Mouse (Mus musculus): Measurements from ENCODE around the gene Pla2g4b.

The Pla2g4b gene

GRCm38 (mm10) chr2:120032726-120033467 is at the start of gene Pla2g4b:
Pla2g4b (plus strand) TSS chr2:120033417.
- in situ Hi-C loops (cut with MboI; ENCODE audit: low sequenced_read_pairs) = no loop called here

GRCm38 (mm10) chr2:119985871-119986270 is 47.3 kb upstream of the Pla2g4b start:
- in situ Hi-C loops (cut with MboI; ENCODE audit: low sequenced_read_pairs) = no loop called here

DNA sequence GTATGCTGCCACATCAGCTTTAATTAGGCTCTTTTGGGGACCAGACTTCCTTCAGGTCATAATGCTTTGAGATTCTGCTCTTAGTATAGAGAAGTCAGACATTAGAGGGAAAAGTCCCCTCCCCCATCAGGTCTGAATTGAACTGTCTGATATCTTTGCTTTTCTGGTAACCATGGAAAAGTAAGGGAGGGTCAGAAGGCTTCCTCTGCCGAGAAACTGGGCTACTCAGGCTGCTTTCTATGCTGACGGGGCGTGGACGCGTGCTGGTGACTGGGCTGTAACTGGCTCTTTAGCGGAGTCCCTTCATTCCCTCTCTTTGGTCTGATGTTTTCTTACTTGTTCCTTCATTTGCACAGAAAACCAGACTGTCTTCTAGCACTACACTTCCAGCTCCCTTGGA is 46.8 kb upstream of the Pla2g4b start:
- in situ Hi-C loops (cut with MboI; ENCODE audit: low sequenced_read_pairs) = no loop called here

DNA sequence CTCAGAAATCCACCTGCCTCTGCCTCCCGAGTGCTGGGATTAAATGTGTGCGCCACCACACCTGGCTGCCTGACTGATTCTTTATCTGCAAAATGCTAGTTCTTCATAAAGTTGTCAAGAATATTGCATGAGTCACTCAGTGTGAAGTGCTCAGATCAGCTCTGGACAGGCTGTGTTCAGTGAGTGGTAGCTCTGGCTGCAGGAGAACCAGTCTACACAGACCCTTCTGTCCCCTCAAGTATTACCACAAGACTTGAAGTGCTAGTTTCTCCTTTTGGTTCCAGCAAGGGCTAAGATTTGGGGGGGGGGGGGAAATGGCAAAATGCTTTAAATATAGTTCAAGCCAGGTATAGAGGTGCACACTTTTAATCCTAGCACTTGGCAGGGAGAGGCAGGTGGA is 45.8 kb upstream of the Pla2g4b start:
- in situ Hi-C loops (cut with MboI; ENCODE audit: low sequenced_read_pairs) = no loop called here

GRCm38 (mm10) chr2:119988952-119989351 is 44.3 kb upstream of the Pla2g4b start:
- in situ Hi-C loops (cut with MboI; ENCODE audit: low sequenced_read_pairs) = no loop called here

GRCm38 (mm10) chr2:119990881-119991280 is 42.3 kb upstream of the Pla2g4b start:
- in situ Hi-C loops (cut with MboI; ENCODE audit: low sequenced_read_pairs) = no loop called here

- in situ Hi-C loops (cut with MboI; ENCODE audit: low sequenced_read_pairs) = no loop called here
Measured at GRCm38 (mm10) chr2:119992349-119992748, 40.9 kb upstream of the Pla2g4b start.

GRCm38 (mm10) chr2:119993515-119993914 is 39.7 kb upstream of the Pla2g4b start:
- in situ Hi-C loops (cut with MboI; ENCODE audit: low sequenced_read_pairs) = no loop called here

DNA sequence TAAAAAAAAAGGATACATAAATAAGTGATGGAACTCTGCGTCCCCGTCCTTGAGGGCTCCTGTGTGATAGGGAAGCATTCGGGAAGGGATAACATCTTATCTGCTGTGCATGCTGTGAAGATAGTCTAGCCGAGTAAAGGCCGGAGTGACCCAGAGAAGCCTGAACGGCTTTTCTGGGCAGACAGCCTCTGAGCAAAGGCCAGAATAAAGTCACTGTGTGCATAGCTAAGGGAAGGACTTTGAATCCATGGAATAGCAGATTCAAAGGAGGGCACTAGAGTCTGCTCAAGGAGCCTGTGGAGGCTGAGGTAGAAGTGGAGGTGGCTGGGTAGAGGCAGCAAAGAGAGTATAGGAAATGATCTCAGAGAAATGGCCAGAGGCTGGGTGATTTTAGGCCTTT is 38.4 kb upstream of the Pla2g4b start:
- in situ Hi-C loops (cut with MboI; ENCODE audit: low sequenced_read_pairs) = no loop called here

GRCm38 (mm10) chr2:119995391-119996281 is 37.6 kb upstream of the Pla2g4b start:
- in situ Hi-C loops (cut with MboI; ENCODE audit: low sequenced_read_pairs) = no loop called here

GRCm38 (mm10) chr2:119997354-119997753 is 35.9 kb upstream of the Pla2g4b start:
- in situ Hi-C loops (cut with MboI; ENCODE audit: low sequenced_read_pairs) = no loop called here

DNA sequence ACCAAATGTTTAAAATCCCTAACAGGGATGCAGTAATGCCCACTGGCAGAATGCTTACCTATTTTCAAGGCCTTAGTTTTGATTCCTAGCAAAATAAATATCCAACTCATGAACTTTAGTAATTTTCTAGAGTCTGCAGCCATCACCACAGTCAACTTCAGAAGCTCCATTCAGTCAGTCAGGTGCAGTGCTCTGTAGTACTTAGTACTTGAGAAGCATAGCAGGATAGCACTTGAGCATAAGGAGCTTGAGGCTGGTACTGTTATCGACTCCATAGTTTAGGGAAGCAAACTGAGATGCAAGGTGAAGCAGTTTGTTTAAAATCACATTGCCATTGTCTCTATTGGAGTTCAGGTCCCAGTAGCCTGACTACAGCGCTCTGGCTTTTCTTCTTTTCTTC is 33.5 kb upstream of the Pla2g4b start:
- in situ Hi-C loops (cut with MboI; ENCODE audit: low sequenced_read_pairs) = no loop called here

DNA sequence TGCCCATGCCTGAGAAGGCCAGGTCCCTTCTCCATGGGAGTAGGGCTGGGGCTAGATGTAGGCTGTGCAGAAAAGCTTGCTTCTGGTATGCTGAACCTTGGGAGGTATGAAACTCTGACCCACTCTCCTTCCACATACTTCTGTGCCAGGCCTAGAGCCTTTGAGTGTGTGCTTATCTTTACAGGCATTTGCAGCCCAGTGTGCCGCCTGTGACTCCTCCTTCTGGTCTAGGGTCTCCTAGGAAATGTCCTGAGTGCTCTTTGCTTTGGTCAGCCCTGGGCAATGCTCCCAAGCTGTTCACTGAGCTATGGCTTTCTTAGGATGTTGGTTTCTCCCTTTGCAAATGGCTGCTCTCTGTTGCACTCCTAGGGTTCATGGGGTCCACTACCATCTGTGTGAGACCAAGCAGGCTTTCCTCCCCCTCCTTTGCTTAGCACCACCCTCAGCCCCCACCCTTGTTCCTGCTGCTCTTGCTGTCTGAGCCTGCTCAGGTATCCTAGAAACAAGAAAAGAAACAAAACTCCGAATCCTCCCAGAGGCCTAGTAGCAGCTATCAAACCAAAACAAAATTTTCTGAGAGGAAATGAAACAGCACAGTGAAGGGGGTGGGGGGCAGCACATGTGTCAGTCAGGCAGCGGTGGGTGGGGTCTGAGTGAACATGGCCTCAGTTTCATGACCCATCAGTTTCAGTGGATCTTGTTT is 32.2 kb upstream of the Pla2g4b start:
- in situ Hi-C loops (cut with MboI; ENCODE audit: low sequenced_read_pairs) = no loop called here

DNA sequence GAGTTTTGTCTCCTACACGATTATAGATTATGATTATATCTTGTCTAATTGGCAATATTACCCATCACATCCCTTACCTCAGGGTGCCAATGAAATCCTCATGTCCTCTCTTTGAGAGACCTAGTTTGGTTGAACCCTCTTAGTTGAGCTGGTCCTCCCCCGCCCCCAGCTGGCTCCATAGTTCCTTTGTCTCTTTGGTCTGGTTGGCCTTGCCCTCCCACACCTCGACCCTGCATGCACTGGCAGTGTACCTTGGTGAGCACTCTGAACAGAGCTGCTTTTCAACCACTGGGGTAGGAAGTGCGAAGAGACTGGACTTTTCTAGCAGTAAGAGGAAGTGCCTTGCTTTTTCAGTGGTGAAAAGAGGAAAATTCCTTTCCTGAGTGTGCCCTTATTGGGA is 31.3 kb upstream of the Pla2g4b start:
- in situ Hi-C loops (cut with MboI; ENCODE audit: low sequenced_read_pairs) = no loop called here

DNA sequence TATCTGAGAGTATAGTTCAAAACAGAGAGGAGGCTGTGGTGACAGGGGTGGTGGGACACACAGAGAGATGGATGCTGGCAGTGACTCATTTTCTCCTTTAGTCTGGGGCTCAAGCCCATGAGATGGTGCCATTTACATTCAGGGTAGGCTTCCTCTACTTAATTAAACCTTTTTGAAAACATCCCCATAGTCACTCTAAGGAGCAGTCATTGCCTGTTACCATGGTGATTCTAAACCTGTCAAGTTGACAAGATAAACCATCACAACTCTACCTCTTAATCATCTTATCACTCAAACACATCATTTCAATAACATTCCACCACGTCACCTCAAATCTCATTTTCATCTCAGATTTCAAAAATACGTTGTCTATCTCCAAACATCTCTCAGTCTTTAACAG is 29.2 kb upstream of the Pla2g4b start:
- in situ Hi-C loops (cut with MboI; ENCODE audit: low sequenced_read_pairs) = no loop called here

DNA sequence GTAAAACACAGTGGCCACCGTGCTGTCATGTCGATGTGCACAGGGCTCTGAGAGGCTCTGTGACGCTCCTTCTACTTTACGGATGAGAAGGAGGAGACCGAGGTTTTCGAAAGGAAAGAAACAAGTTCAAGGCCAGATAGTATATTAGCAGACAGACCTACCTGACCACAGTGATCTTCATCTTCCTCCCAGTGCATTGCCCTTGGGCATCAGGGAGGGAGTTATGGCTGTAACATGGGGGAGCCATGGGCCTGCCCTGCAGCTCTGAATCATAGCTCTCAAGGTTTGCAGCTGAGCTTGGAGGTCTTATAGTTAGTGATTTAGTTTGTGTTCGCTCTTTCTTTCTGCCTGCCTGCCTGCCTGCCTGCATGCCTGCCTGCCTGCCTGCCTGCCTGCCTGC is 26.5 kb upstream of the Pla2g4b start:
- in situ Hi-C loops (cut with MboI; ENCODE audit: low sequenced_read_pairs) = no loop called here

DNA sequence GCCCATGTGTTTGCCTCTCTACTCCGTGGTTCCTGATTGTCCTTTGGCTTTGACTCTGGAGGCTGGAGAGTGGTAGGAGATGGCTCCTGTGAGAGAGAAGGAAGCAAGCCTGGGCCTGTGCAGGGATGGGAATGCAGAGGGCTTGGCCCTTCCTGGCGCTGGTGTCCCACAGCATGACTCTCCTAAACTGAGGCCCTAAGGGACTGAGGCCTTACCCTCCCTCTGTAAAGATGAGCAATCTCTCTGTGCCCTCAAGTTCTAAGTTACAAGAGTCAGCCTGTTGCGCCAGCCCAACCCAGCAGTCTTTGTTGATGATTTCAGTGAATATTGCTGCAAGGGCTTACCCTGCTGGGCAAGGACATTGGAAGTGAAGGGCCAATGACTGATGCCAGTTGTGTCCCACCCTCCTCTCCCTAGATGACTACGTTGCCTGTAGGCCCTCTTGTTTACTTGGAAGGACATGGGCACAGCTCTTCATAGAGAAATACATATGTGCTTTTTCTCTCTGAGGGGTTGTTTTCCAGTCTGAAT is 25.5 kb upstream of the Pla2g4b start:
- in situ Hi-C loops (cut with MboI; ENCODE audit: low sequenced_read_pairs) = no loop called here

DNA sequence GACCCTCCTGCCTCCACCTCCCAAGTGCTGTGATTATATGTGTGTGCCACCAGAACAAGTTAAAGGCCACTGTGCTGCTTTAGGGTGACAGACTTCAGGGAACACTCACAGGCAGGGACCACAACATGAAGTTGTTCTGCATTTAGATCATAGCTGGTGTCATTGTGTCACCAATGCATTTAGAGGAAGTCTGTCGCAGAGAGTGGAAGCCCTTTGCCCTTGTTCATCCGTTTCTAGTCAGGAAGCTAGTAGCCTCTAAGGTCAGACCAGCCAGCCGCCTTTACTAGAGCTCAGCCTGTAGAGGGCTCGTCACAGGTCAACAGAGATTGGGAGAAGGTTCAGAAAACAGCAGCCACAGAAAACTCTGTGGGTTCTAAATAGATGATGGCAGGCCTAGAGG is 24.5 kb upstream of the Pla2g4b start:
- in situ Hi-C loops (cut with MboI; ENCODE audit: low sequenced_read_pairs) = no loop called here

- in situ Hi-C loops (cut with MboI; ENCODE audit: low sequenced_read_pairs) = no loop called here
Measured at GRCm38 (mm10) chr2:120011462-120012200, 21.6 kb upstream of the Pla2g4b start.

GRCm38 (mm10) chr2:120012924-120013323 is 20.3 kb upstream of the Pla2g4b start:
- in situ Hi-C loops (cut with MboI; ENCODE audit: low sequenced_read_pairs) = no loop called here
